Mouse (Mus musculus): ENCODE results near the gene Pds5a. TPM values are rescaled to one million over a fixed set of nuclear protein-coding genes. Genes with fewer than 3 reads are reported as not detected.
"Not testable (repeated sequence)": the region's sequence is repeated elsewhere in the genome, so short reads cannot be mapped to it uniquely, and the experiment has no call there.

Pds5a gene
- polyA plus RNA-seq, 1 experiment from 2014 or later, result 95.5 TPM

- 77% methylated on average over 8 of the region's 8 CpGs for WGBS
- no peaks in the 10 kb centered on the region for H3K36me3 ChIP-seq
- no peak overlapping the region for H3K4me3 ChIP-seq
- no peak overlapping the region for H3K9ac ChIP-seq
- H3K4me1 ChIP-seq, result no peaks in the 10 kb centered on the region
- H3K4me2 ChIP-seq (replicated peaks), result no peak overlapping the region
- ATAC-seq (ENCODE audit: low FRiP score, low read depth), result no peak
- no peaks in the 10 kb centered on the region for H3K27me3 ChIP-seq (replicated peaks)
- no peak overlapping the region for H3K27ac ChIP-seq
- no peaks in the 10 kb centered on the region for H3K9me3 ChIP-seq
Observed at GRCm38 (mm10) chr5:65710267-65710666, 12.2 kb upstream of the Pds5a start.

- H3K9ac ChIP-seq, result no peak overlapping the region
- H3K9me3 ChIP-seq, result no peaks in the 10 kb centered on the region
- no peaks in the 10 kb centered on the region for H3K36me3 ChIP-seq
- no peaks in the 10 kb centered on the region for H3K27me3 ChIP-seq (replicated peaks)
- no peak overlapping the region for H3K27ac ChIP-seq
- H3K4me3 ChIP-seq, result no peak overlapping the region
- no peaks in the 10 kb centered on the region for H3K4me1 ChIP-seq
- WGBS, result 78% methylated on average over 5 of the region's 5 CpGs
- ATAC-seq (ENCODE audit: low FRiP score, low read depth), result no peak
- no peak overlapping the region for H3K4me2 ChIP-seq (replicated peaks)
Observed at GRCm38 (mm10) chr5:65706979-65707378, 8.9 kb upstream of the Pds5a start.

GRCm38 (mm10) chr5:65706171-65706570 lies 8.1 kb upstream of the Pds5a start:
- WGBS, result 89% methylated on average over 4 of the region's 4 CpGs
- no peaks in the 10 kb centered on the region for H3K4me1 ChIP-seq

GRCm38 (mm10) chr5:65704765-65705678 lies 6.9 kb upstream of the Pds5a start:
- no peak for ATAC-seq (ENCODE audit: low FRiP score, low read depth)
- no peak overlapping the region for H3K4me2 ChIP-seq (replicated peaks)
- no peaks in the 10 kb centered on the region for H3K36me3 ChIP-seq
- no peak overlapping the region for H3K9ac ChIP-seq
- H3K27ac ChIP-seq, result no peak overlapping the region
- no peak overlapping the region for H3K4me3 ChIP-seq
- 56% methylated on average over 12 of the region's 12 CpGs for WGBS
- H3K9me3 ChIP-seq, result no peaks in the 10 kb centered on the region
- H3K27me3 ChIP-seq (replicated peaks), result no peaks in the 10 kb centered on the region
- no peaks in the 10 kb centered on the region for H3K4me1 ChIP-seq

More at GRCm38 (mm10) chr5:65706171-65706570, 8.1 kb upstream of the Pds5a start:
- Histone ChIP-seq H3K4me3 (no peak overlapping the region), H3K4me2 (replicated peaks) (no peak overlapping the region), H3K9me3 (no peaks in the 10 kb centered on the region), H3K27ac (no peak overlapping the region), H3K9ac (no peak overlapping the region), H3K27me3 (replicated peaks) (no peaks in the 10 kb centered on the region), H3K36me3 (no peaks in the 10 kb centered on the region)
- ATAC-seq (ENCODE audit: low FRiP score, low read depth), result no peak

- no peaks in the 10 kb centered on the region for H3K9me3 ChIP-seq
- ATAC-seq (ENCODE audit: low FRiP score, low read depth), result no peak
- no peak overlapping the region for H3K9ac ChIP-seq
- H3K4me1 ChIP-seq, result 0 out of 2 replicates have a peak, but pooled peaks cover 3% of the 10 kb centered on the region
- no peaks in the 10 kb centered on the region for H3K27me3 ChIP-seq (replicated peaks)
- H3K27ac ChIP-seq, result no peak overlapping the region
- H3K36me3 ChIP-seq, result no peaks in the 10 kb centered on the region
- no peak overlapping the region for H3K4me2 ChIP-seq (replicated peaks)
- H3K4me3 ChIP-seq, result no peak overlapping the region
- WGBS, result 76% methylated on average over 9 of the region's 9 CpGs
Observed at GRCm38 (mm10) chr5:65703261-65703660, 5.2 kb upstream of the Pds5a start.

GRCm38 (mm10) chr5:65700102-65700501 lies 2.0 kb upstream of the Pds5a start:
- 79% methylated on average over 5 of the region's 5 CpGs for WGBS
- no peaks in the 10 kb centered on the region for H3K36me3 ChIP-seq
- H3K4me3 ChIP-seq, result no peak overlapping the region
- H3K9me3 ChIP-seq, result no peaks in the 10 kb centered on the region
- ATAC-seq (ENCODE audit: low FRiP score, low read depth), result no peak
- H3K27me3 ChIP-seq (replicated peaks), result no peaks in the 10 kb centered on the region
- no peak overlapping the region for H3K4me2 ChIP-seq (replicated peaks)
- no peak overlapping the region for H3K27ac ChIP-seq
- H3K4me1 ChIP-seq, result peaks cover 18% of the 10 kb centered on the region
- no peak overlapping the region for H3K9ac ChIP-seq

- peak overlapping the region; percentile 97; the same call in 1 of the 2 replicates for H3K4me3 ChIP-seq
- peak overlapping the region; percentile 65 for H3K4me2 ChIP-seq (replicated peaks)
- H3K27me3 ChIP-seq (replicated peaks), result no peaks in the 10 kb centered on the region
- H3K36me3 ChIP-seq, result peaks cover 5% of the 10 kb centered on the region; the same call in 1 of the 2 replicates
- 68% methylated on average over 10 of the region's 10 CpGs for WGBS
- ATAC-seq (ENCODE audit: low FRiP score, low read depth), result no peak
- peaks cover 22% of the 10 kb centered on the region for H3K4me1 ChIP-seq
- H3K9me3 ChIP-seq, result no peaks in the 10 kb centered on the region
- no peak overlapping the region for H3K9ac ChIP-seq
- H3K27ac ChIP-seq, result no peak overlapping the region
Observed at GRCm38 (mm10) chr5:65699146-65699545, 1.1 kb upstream of the Pds5a start.

GRCm38 (mm10) chr5:65698759-65699136 lies 675 bp upstream of the Pds5a start:
- Histone ChIP-seq H3K9ac (0 out of 2 replicates have a peak overlapping the region, but pooled peaks have one; percentile 98), H3K27ac (0 out of 2 replicates have a peak overlapping the region, but pooled peaks have one; percentile 95), H3K36me3 (peaks cover 5% of the 10 kb centered on the region; the same call in 1 of the 2 replicates), H3K27me3 (replicated peaks) (no peaks in the 10 kb centered on the region), H3K4me1 (peaks cover 22% of the 10 kb centered on the region), H3K4me2 (replicated peaks) (peak overlapping the region; percentile 65), H3K4me3 (peak overlapping the region; percentile 97), H3K9me3 (no peaks in the 10 kb centered on the region)
- WGBS, result 19% methylated on average over 6 of the region's 6 CpGs
- no peak for ATAC-seq (ENCODE audit: low FRiP score, low read depth)

GRCm38 (mm10) chr5:65697486-65697835 lies 612 bp downstream of the Pds5a start:
- Histone ChIP-seq H3K36me3 (peaks cover 10% of the 10 kb centered on the region), H3K27me3 (replicated peaks) (no peaks in the 10 kb centered on the region), H3K4me2 (replicated peaks) (peak overlapping the region; percentile 69), H3K27ac (peak overlapping the region; percentile 95), H3K4me3 (peak overlapping the region; percentile 97), H3K4me1 (peaks cover 22% of the 10 kb centered on the region), H3K9me3 (no peaks in the 10 kb centered on the region), H3K9ac (peak overlapping the region; percentile 98)
- peak; percentile 60 for ATAC-seq (ENCODE audit: low FRiP score, low read depth)
- whole genome bisulfite sequencing, result under 1% methylated on average over 49 of the region's 49 CpGs

GRCm38 (mm10) chr5:65696821-65697485 lies 1.1 kb downstream of the Pds5a start:
- peak; percentile 39 for ATAC-seq (ENCODE audit: low FRiP score, low read depth)

GRCm38 (mm10) chr5:65694076-65694475 lies 4.0 kb downstream of the Pds5a start:
- not testable (repeated sequence) for H3K4me2 ChIP-seq (replicated peaks); H3K27ac ChIP-seq; H3K4me3 ChIP-seq; H3K9me3 ChIP-seq; H3K27me3 ChIP-seq (replicated peaks); H3K9ac ChIP-seq; ATAC-seq (ENCODE audit: low FRiP score, low read depth)
- H3K4me1 ChIP-seq, result peaks cover 22% of the 10 kb centered on the region
- 94% methylated on average over 2 of the region's 3 CpGs for WGBS
- H3K36me3 ChIP-seq, result peaks cover 17% of the 10 kb centered on the region

More at GRCm38 (mm10) chr5:65696821-65697485, 1.1 kb downstream of the Pds5a start:
- peak overlapping the region; percentile 97 for H3K4me3 ChIP-seq
- H3K36me3 ChIP-seq, result peaks cover 15% of the 10 kb centered on the region
- no peaks in the 10 kb centered on the region for H3K9me3 ChIP-seq
- WGBS, result under 1% methylated on average over 58 of the region's 58 CpGs
- peak overlapping the region; percentile 95 for H3K27ac ChIP-seq
- H3K4me1 ChIP-seq, result peaks cover 22% of the 10 kb centered on the region
- peak overlapping the region; percentile 69 for H3K4me2 ChIP-seq (replicated peaks)
- no peaks in the 10 kb centered on the region for H3K27me3 ChIP-seq (replicated peaks)
- peak overlapping the region; percentile 98 for H3K9ac ChIP-seq

- peaks cover 19% of the 10 kb centered on the region for H3K36me3 ChIP-seq
- no peak overlapping the region for H3K27ac ChIP-seq
- peaks cover 18% of the 10 kb centered on the region for H3K4me1 ChIP-seq
- H3K9me3 ChIP-seq, result no peaks in the 10 kb centered on the region
- ATAC-seq (ENCODE audit: low FRiP score, low read depth), result no peak
- no peaks in the 10 kb centered on the region for H3K27me3 ChIP-seq (replicated peaks)
- no peak overlapping the region for H3K9ac ChIP-seq
- no peak overlapping the region for H3K4me2 ChIP-seq (replicated peaks)
- no peak overlapping the region for H3K4me3 ChIP-seq
Observed at GRCm38 (mm10) chr5:65693018-65693417, 5.1 kb downstream of the Pds5a start.
